In genomic region chr2:141728998-141729397, GRCm38 (mm10) we compare ENCODE assay signal across 27 mouse cellular contexts.
DNase-seq lines count a peak whose midpoint lies in the region; ATAC-seq lines count a peak whose summit lies in the region.
"Had no signal": no experiment of that assay in that cellular context is flagged by ENCODE, and none has a peak within 500 bp of the region (broad histone marks: within the 10 kb centered on the region; RNA-seq: fewer than 3 reads in every experiment).

No protein-coding gene starts in this region.

- no peak for ATAC-seq in embryonic facial prominence, embryonic 11.5 days (replicated peaks; ENCODE audit: insufficient number of reproducible peaks, low FRiP score, low TSS enrichment, low read depth)
- ATAC-seq in limb, embryonic 13.5 days (ENCODE audit: low FRiP score, low read depth) = peak; percentile 63
- ATAC-seq in kidney, embryonic 15.5 days (replicated peaks; ENCODE audit: low FRiP score) = no peak
- ATAC-seq: CD4-positive, CD25-positive, alpha-beta regulatory T cell, adult 4 months; forebrain, embryonic 15.5 days; hindbrain, embryonic 16.5 days; intestine, embryonic 15.5 days had no signal

- H3K27ac ChIP-seq in embryonic facial prominence, embryonic 11.5 days (replicated peaks; ENCODE audit: low read depth, low read length) = no peak overlapping the region
- H3K27ac ChIP-seq in limb, embryonic 10.5 days = 0 out of 2 replicates have a peak overlapping the region, but pooled peaks have one; percentile 5
- peak overlapping the region; percentile 22; the same call in 1 of the 2 replicates for H3K27ac ChIP-seq in limb, embryonic 13.5 days
- no peak overlapping the region for H3K27ac ChIP-seq in kidney, embryonic 15.5 days
- H3K27ac ChIP-seq: embryonic facial prominence, embryonic 12.5 days; embryonic facial prominence, embryonic 15.5 days; forebrain, embryonic 12.5 days; forebrain, embryonic 15.5 days; heart, adult 2 months; hindbrain, embryonic 10.5 days; hindbrain, embryonic 13.5 days; intestine, embryonic 15.5 days had no signal

- H3K4me2 ChIP-seq in embryonic facial prominence, embryonic 11.5 days (ENCODE audit: low read depth, low read length) = no peak overlapping the region
- no peak overlapping the region for H3K4me2 ChIP-seq in limb, embryonic 13.5 days (replicated peaks)
- H3K4me2 ChIP-seq in kidney, embryonic 15.5 days = no peak overlapping the region
- H3K4me2 ChIP-seq: embryonic facial prominence, embryonic 12.5 days; embryonic facial prominence, embryonic 15.5 days; forebrain, embryonic 12.5 days; forebrain, embryonic 15.5 days; heart, embryonic 11.5 days; hindbrain, embryonic 13.5 days; intestine, embryonic 15.5 days had no signal

- H3K4me3 ChIP-seq in embryonic facial prominence, embryonic 11.5 days (ENCODE audit: low read depth, low read length) = no peak overlapping the region
- no peak overlapping the region for H3K4me3 ChIP-seq in limb, embryonic 10.5 days
- no peak overlapping the region for H3K4me3 ChIP-seq in limb, embryonic 13.5 days
- H3K4me3 ChIP-seq in kidney, embryonic 15.5 days (replicated peaks) = no peak overlapping the region
- H3K4me3 ChIP-seq: embryonic facial prominence, embryonic 12.5 days; embryonic facial prominence, embryonic 15.5 days; erythroblast, embryonic 14.5 days; forebrain, embryonic 12.5 days; forebrain, embryonic 15.5 days; heart, adult 2 months; hindbrain, embryonic 10.5 days; hindbrain, embryonic 13.5 days; intestine, embryonic 15.5 days had no signal

- WGBS in embryonic facial prominence, embryonic 11.5 days = 46% methylated on average over 4 of the region's 4 CpGs
- 49% methylated on average over 4 of the region's 4 CpGs for WGBS in limb, embryonic 10.5 days
- 28% methylated on average over 4 of the region's 4 CpGs for WGBS in limb, embryonic 13.5 days
- WGBS in kidney, embryonic 15.5 days = 56% methylated on average over 4 of the region's 4 CpGs

- no peaks in the 10 kb centered on the region for H3K36me3 ChIP-seq in embryonic facial prominence, embryonic 11.5 days (replicated peaks; ENCODE audit: control insufficient read depth, insufficient read depth, low read depth, low read length)
- H3K36me3 ChIP-seq in limb, embryonic 10.5 days = no peaks in the 10 kb centered on the region
- no peaks in the 10 kb centered on the region for H3K36me3 ChIP-seq in limb, embryonic 13.5 days
- no peaks in the 10 kb centered on the region for H3K36me3 ChIP-seq in kidney, embryonic 15.5 days
- H3K36me3 ChIP-seq: embryonic facial prominence, embryonic 12.5 days; embryonic facial prominence, embryonic 15.5 days; forebrain, embryonic 12.5 days; forebrain, embryonic 15.5 days; hindbrain, embryonic 10.5 days; hindbrain, embryonic 13.5 days; intestine, embryonic 15.5 days had no signal

- no peak overlapping the region for H3K9ac ChIP-seq in embryonic facial prominence, embryonic 11.5 days (replicated peaks; ENCODE audit: low read length)
- H3K9ac ChIP-seq in limb, embryonic 13.5 days = no peak overlapping the region
- H3K9ac ChIP-seq in kidney, embryonic 15.5 days = no peak overlapping the region
- H3K9ac ChIP-seq: embryonic facial prominence, embryonic 12.5 days; embryonic facial prominence, embryonic 15.5 days; forebrain, embryonic 12.5 days; forebrain, embryonic 15.5 days; hindbrain, embryonic 13.5 days; intestine, embryonic 15.5 days had no signal

- H3K27me3 ChIP-seq in embryonic facial prominence, embryonic 11.5 days (ENCODE audit: control insufficient read depth, insufficient read depth, low read length) = no peaks in the 10 kb centered on the region
- H3K27me3 ChIP-seq in limb, embryonic 10.5 days (ENCODE audit: low read depth, poor library complexity, severe bottlenecking) = no peaks in the 10 kb centered on the region
- no peaks in the 10 kb centered on the region for H3K27me3 ChIP-seq in limb, embryonic 13.5 days
- no peaks in the 10 kb centered on the region for H3K27me3 ChIP-seq in kidney, embryonic 15.5 days
- H3K27me3 ChIP-seq: embryonic facial prominence, embryonic 12.5 days; embryonic facial prominence, embryonic 15.5 days; forebrain, embryonic 12.5 days; forebrain, embryonic 15.5 days; hindbrain, embryonic 13.5 days; intestine, embryonic 15.5 days had no signal

- intact Hi-C loops in heart, postnatal 36 days (cut with DNase I) = no loop called here

- H3K4me1 ChIP-seq in embryonic facial prominence, embryonic 11.5 days (ENCODE audit: control insufficient read depth, insufficient read depth, low read length) = no peaks in the 10 kb centered on the region
- peaks cover 16% of the 10 kb centered on the region for H3K4me1 ChIP-seq in limb, embryonic 10.5 days
- H3K4me1 ChIP-seq in limb, embryonic 13.5 days = peaks cover 21% of the 10 kb centered on the region
- no peaks in the 10 kb centered on the region for H3K4me1 ChIP-seq in kidney, embryonic 15.5 days
- H3K4me1 ChIP-seq: forebrain, embryonic 12.5 days; forebrain, embryonic 15.5 days; hindbrain, embryonic 10.5 days; hindbrain, embryonic 13.5 days; intestine, embryonic 15.5 days had no signal

- H3K9me3 ChIP-seq in embryonic facial prominence, embryonic 11.5 days (replicated peaks; ENCODE audit: control insufficient read depth, low read length) = no peaks in the 10 kb centered on the region
- H3K9me3 ChIP-seq in limb, embryonic 10.5 days (replicated peaks) = no peaks in the 10 kb centered on the region
- H3K9me3 ChIP-seq in limb, embryonic 13.5 days = no peaks in the 10 kb centered on the region
- H3K9me3 ChIP-seq in kidney, embryonic 15.5 days (replicated peaks) = no peaks in the 10 kb centered on the region
- H3K9me3 ChIP-seq: embryonic facial prominence, embryonic 12.5 days; embryonic facial prominence, embryonic 15.5 days; forebrain, embryonic 12.5 days; forebrain, embryonic 15.5 days; hindbrain, embryonic 10.5 days; hindbrain, embryonic 13.5 days; intestine, embryonic 15.5 days had no signal

- peak; percentile 2 for DNase-seq in 3T3-L1 (ENCODE audit: low read depth, low spot score)
- peak; percentile 23 for DNase-seq in embryonic facial prominence, embryonic 11.5 days (ENCODE audit: low spot score)
- no peak for DNase-seq in limb, embryonic 10.5 days (ENCODE audit: low spot score)
- no peak for DNase-seq in layer of hippocampus, adult 9-10 months (ENCODE audit: low spot score)
- DNase-seq in heart, postnatal 36 days = no peak
- no peak for DNase-seq in left cerebral cortex, adult 18-20 months (ENCODE audit: low spot score in 2 of 2)
- DNase-seq: adrenal gland, adult 8-10 months; adrenal gland, postnatal 25 days; cerebellum, adult 11-12 months; cerebellum, adult 8-10 months; cerebellum, postnatal 14 days; gastrocnemius, postnatal 10 days; gastrocnemius, postnatal 36 days; heart, adult 2 months had no signal

Comparison
In these comparisons a context has a peak if more than half of its experiments do, and no peak if none do; other contexts are left out.
1. DNase-seq: peak in 3T3-L1 (single experiment) and embryonic facial prominence, embryonic 11.5 days (single experiment); none in limb, embryonic 10.5 days (single experiment), layer of hippocampus, adult 9-10 months (single experiment), heart, postnatal 36 days (0 of 2) and left cerebral cortex, adult 18-20 months (0 of 2).
2. H3K27ac ChIP-seq: peak in limb, embryonic 10.5 days (single experiment) and limb, embryonic 13.5 days (single experiment); none in embryonic facial prominence, embryonic 11.5 days (single experiment) and kidney, embryonic 15.5 days (single experiment).